Mouse (Mus musculus) lung, embryonic 15.5 days (tissue): ENCODE data around the gene Rufy1. TPM values are rescaled to one million over a fixed set of nuclear protein-coding genes. Genes with fewer than 3 reads are reported as not detected.
A peak's percentile ranks its signal among the peaks of the same experiment; 100 is the strongest.
"Not testable (repeated sequence)": the region's sequence is repeated elsewhere in the genome, so short reads cannot be mapped to it uniquely, and the experiment has no call there.

Experiments used
- ATAC-seq: fragments of 200-750 bp; cut with Nextera tagmentation; 2 replicates; pipeline ENCODE4 v1.8.0; 2017; ENCODE audit warnings: moderate number of reproducible peaks, borderline replicate concordance; ENCODE audit not compliant: low FRiP score, low TSS enrichment; ENCODE audit errors: extremely low read depth
- H3K27ac ChIP-seq: fragments of 300-500 bp; sonication (generic); 2 replicates; pipeline ENCODE4 v1.5.1; 2015; ENCODE audit warnings: moderate library complexity, mild to moderate bottlenecking, inconsistent platforms
- H3K27me3 ChIP-seq: fragments of 300-500 bp; sonication (generic); 2 replicates; pipeline ENCODE4 v1.6.1; 2015; ENCODE audit warnings: inconsistent platforms
- H3K36me3 ChIP-seq: fragments of 300-500 bp; sonication (generic); 2 replicates; pipeline ENCODE4 v1.6.1; 2015; ENCODE audit warnings: inconsistent platforms
- H3K4me1 ChIP-seq: fragments of 300-500 bp; sonication (generic); 2 replicates; pipeline ENCODE4 v1.6.1; 2015; ENCODE audit warnings: inconsistent platforms
- H3K4me2 ChIP-seq: fragments of 300-500 bp; sonication (generic); 2 replicates; pipeline ENCODE4 v1.6.1; 2015; ENCODE audit warnings: inconsistent platforms, mild to moderate bottlenecking, moderate library complexity
- H3K4me3 ChIP-seq: fragments of 300-500 bp; sonication (generic); 2 replicates; pipeline ENCODE4 v1.5.1; 2015; ENCODE audit warnings: mild to moderate bottlenecking, inconsistent platforms
- H3K9ac ChIP-seq: fragments of 300-500 bp; sonication (generic); 2 replicates; pipeline ENCODE4 v1.6.1; 2015; ENCODE audit warnings: inconsistent platforms
- H3K9me3 ChIP-seq: fragments of 300-500 bp; sonication (generic); 2 replicates; pipeline ENCODE4 v1.6.1; 2016; ENCODE audit warnings: inconsistent platforms
- WGBS: fragments of 180-500 bp; shearing (Covaris S2); methylation state at CpG from one replicate; pipeline ENCODE4 v1.1.7; 2015; 5-methylcytosine and 5-hydroxymethylcytosine counted together
- polyA plus RNA-seq: library from polyadenylated mRNA; unstranded; fragments of >200 nt; fragmentation: Nextera tagmentation; extraction: Ambion mirVana; gene quantifications from 2 replicates; pipeline ENCODE4 v1.2.1, GENCODE M21; 2015

Rufy1 gene
- polyA plus RNA-seq, 1 experiment from 2014 or later: 24.9 TPM

DNA sequence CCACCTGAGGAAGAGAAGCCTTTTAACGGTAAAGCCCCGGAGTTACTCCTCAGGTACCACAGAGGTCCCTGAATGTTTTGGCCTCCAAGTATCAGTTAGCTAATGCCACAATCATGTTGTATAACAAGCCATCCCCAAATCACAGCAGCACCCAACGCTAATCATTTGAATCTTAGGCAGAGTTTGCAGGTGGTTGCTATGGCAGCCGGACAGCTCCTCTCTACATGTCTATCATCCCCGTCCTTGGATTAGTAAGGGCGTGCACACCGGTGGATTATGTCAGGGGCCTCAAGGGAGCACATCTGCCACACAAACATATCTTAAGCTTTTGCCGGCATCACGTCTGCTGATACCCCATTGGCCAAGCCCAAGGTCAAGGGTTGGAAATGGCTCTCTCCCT is 19.3 kb upstream of the Rufy1 start:
- H3K27ac ChIP-seq: no peak overlapping the region
- ATAC-seq: no peak

DNA sequence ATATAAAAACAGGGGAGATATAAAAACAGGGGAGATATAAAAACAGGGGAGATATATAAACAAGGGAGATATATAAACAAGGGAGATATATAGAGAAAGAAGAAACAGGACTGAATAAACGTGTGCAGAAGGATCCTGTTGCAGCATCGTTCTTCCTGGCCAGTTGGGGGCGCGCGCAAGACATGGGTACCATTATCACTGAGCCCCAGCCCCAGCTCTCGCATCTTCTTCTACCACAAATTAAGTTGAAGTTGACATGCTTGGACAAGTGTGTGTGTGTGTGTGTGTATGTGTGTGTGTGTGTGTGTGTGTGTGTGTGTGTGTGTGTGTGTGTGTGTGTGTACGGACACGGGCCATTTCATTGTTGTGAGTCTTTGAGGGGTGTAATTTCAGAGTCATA is 17.2 kb upstream of the Rufy1 start:
- H3K36me3 ChIP-seq, H3K9me3 ChIP-seq, H3K27ac ChIP-seq, H3K27me3 ChIP-seq, H3K4me2 ChIP-seq, H3K4me1 ChIP-seq, H3K9ac ChIP-seq, H3K4me3 ChIP-seq, ATAC-seq: not testable (repeated sequence)
- WGBS: 40% methylated on average over 8 of the region's 8 CpGs

More for the DNA sequence above, 19.3 kb upstream of the Rufy1 start:
- 65% methylated on average over 9 of the region's 9 CpGs for WGBS
- H3K36me3 ChIP-seq: no peaks in the 10 kb centered on the region
- no peaks in the 10 kb centered on the region for H3K9me3 ChIP-seq
- no peak overlapping the region for H3K4me3 ChIP-seq
- H3K9ac ChIP-seq: no peak overlapping the region
- no peaks in the 10 kb centered on the region for H3K27me3 ChIP-seq
- H3K4me1 ChIP-seq: 0 out of 2 replicates have a peak, but pooled peaks cover 4% of the 10 kb centered on the region
- no peak overlapping the region for H3K4me2 ChIP-seq

DNA sequence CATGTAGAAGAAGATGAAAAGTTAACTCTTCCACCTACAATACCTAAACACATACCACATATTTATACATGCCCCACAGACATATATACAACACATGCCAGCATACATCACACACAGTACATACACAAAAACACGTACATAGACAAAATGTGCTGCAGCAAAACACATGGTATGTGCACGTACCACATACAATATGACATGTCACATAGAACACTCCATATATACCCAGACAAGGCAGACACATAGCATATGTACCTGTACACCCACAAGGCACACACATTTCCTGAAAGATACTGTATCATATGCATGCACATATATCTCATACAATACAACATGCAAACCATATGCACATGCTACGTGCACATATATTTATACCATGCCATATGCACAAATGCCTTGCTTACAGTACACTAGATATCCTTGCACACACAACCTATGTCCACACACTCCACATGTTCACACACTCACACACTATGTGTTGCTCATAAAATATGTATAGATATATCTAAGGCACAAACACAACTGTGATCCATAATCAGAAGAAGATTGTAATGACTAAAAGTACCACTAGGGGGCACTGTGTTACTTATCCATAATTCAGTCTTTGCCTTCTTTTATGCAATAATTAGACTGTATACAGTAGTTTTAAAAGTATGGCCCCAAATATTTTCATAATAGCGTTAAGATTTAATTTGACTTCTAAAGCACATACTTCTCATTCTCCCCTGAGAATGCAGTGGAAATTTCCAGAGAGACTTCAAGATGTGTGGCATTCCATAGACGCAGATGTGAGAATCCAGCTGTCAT is 12.5 kb upstream of the Rufy1 start:
- no peaks in the 10 kb centered on the region for H3K9me3 ChIP-seq

DNA sequence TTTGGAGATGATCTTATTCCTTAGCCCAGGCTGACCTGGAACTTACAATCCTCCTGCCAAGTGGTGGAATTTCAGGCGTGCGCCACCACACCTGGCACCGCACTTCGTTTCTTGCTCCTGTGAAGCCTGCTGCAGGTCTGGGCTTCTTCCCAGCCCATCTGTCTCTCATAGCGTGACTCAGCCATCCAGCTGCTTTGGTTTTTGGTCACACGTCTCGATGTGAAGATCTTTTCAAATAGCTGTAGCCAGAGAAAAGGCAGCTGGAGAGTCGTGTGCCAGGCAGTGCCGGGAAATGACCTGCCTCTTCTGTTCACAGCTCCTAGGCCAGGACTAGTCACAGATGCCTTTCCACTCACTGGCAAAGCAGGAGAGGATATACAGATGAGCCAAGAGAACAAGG is 10.7 kb upstream of the Rufy1 start:
- ATAC-seq: peak; percentile 55; the same call in 1 of the 2 replicates
- Histone ChIP-seq H3K27ac (no peak overlapping the region), H3K4me1 (peaks cover 15% of the 10 kb centered on the region), H3K9me3 (no peaks in the 10 kb centered on the region), H3K4me3 (no peak overlapping the region), H3K4me2 (no peak overlapping the region), H3K36me3 (no peaks in the 10 kb centered on the region), H3K27me3 (no peaks in the 10 kb centered on the region), H3K9ac (no peak overlapping the region)
- WGBS: 34% methylated on average over 9 of the region's 9 CpGs

More for the DNA sequence above, 12.5 kb upstream of the Rufy1 start:
- 67% methylated on average over 5 of the region's 5 CpGs for WGBS
- H3K36me3 ChIP-seq: no peaks in the 10 kb centered on the region
- H3K4me2 ChIP-seq: no peak overlapping the region
- peaks cover 15% of the 10 kb centered on the region for H3K4me1 ChIP-seq
- H3K27me3 ChIP-seq: no peaks in the 10 kb centered on the region
- H3K4me3 ChIP-seq: no peak overlapping the region
- no peak for ATAC-seq
- H3K27ac ChIP-seq: no peak overlapping the region
- no peak overlapping the region for H3K9ac ChIP-seq

DNA sequence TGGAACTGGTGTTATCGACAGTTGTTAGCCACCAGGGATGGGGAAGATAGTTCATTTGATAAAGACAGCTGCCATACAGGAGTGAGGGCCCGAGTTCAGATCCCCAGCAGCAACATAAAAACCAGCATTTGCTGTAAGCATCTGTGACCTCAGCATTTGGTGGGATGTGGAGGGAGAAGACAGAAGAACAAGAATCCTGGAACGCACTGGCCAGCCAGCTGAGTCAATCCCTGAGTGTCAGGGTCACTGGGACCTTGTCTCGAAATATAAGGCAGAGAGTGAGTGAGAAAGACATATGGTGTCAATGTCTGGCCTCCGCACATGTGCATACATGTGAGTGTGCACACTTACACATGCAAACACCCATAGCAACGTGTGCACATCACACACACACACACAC is 9.8 kb upstream of the Rufy1 start:
- Histone ChIP-seq H3K9ac (no peak overlapping the region), H3K4me3 (no peak overlapping the region), H3K36me3 (no peaks in the 10 kb centered on the region), H3K4me2 (no peak overlapping the region), H3K4me1 (peaks cover 15% of the 10 kb centered on the region), H3K27ac (no peak overlapping the region), H3K27me3 (no peaks in the 10 kb centered on the region), H3K9me3 (no peaks in the 10 kb centered on the region)
- 72% methylated on average over 6 of the region's 6 CpGs for WGBS
- ATAC-seq: no peak

DNA sequence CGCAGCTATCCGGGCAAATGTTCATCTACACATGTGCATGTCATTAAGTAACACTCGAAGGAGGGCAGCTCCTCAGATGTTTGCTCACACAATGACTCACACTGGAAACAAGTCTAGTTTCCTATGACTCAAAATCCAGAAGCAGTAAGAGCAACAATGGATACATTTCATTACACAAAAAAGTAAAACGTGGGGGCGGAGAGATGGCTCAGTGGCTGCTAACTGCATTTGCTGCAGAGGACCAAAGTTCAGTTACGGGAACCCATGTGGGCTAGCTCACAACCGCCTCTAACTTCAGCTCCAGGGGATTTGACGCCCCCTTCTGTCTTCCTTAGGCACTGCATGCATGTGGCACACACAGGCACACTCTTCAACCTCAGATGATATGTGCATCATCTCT is 8.9 kb upstream of the Rufy1 start:
- peaks cover 15% of the 10 kb centered on the region for H3K4me1 ChIP-seq

DNA sequence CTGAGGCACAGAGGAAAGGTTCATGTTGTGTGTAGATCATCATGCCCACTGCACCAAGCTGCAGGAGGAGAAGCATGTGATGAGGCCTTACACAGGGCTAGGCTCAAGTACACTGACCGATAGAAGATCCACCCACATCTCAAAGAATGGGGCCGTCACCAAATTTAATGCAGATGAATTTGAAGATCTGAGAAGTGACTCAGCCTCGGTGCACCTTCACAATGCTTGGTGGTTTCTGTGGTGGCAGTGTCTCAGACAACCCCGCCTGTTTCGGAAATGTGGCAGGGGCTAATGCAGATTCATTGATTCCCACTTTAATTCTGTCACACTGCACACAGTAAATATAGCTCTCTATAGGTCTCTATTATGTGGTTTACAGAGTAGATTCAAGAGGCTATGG is 2.0 kb upstream of the Rufy1 start:
- H3K27ac ChIP-seq: no peak overlapping the region
- no peak overlapping the region for H3K9ac ChIP-seq
- H3K4me2 ChIP-seq: no peak overlapping the region
- no peak overlapping the region for H3K4me3 ChIP-seq
- peaks cover 10% of the 10 kb centered on the region for H3K4me1 ChIP-seq
- H3K36me3 ChIP-seq: no peaks in the 10 kb centered on the region
- ATAC-seq: no peak
- no peaks in the 10 kb centered on the region for H3K27me3 ChIP-seq
- no peaks in the 10 kb centered on the region for H3K9me3 ChIP-seq
- WGBS: 83% methylated on average over 5 of the region's 5 CpGs

More for the DNA sequence above, 8.9 kb upstream of the Rufy1 start:
- Histone ChIP-seq H3K4me3 (no peak overlapping the region), H3K36me3 (no peaks in the 10 kb centered on the region), H3K4me2 (no peak overlapping the region), H3K27ac (no peak overlapping the region), H3K9ac (no peak overlapping the region), H3K27me3 (no peaks in the 10 kb centered on the region), H3K9me3 (no peaks in the 10 kb centered on the region)
- no peak for ATAC-seq
- WGBS: 52% methylated on average over 8 of the region's 8 CpGs

DNA sequence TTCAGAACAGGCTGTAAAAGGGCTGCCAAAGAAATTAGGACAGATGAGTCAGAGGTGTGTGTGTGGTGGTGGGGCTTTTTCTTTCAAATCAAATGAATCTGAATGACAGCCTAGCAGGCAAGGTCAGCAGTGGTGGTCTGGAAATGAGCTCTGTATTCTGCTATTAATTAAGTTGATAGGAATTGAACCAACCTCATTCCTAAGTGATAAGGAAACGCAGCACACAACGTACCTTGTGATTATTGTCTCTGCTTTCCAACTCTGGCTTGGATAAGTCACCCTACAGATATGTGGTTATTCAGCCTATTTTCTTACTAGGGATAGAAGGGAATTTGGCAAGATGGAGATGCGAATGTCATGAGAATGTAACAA is 1.1 kb upstream of the Rufy1 start:
- Histone ChIP-seq H3K9ac (no peak overlapping the region), H3K27me3 (no peaks in the 10 kb centered on the region), H3K9me3 (no peaks in the 10 kb centered on the region), H3K4me1 (peaks cover 10% of the 10 kb centered on the region), H3K36me3 (no peaks in the 10 kb centered on the region), H3K4me3 (no peak overlapping the region), H3K27ac (no peak overlapping the region), H3K4me2 (no peak overlapping the region)
- WGBS: 84% methylated on average over 3 of the region's 3 CpGs
- no peak for ATAC-seq

DNA sequence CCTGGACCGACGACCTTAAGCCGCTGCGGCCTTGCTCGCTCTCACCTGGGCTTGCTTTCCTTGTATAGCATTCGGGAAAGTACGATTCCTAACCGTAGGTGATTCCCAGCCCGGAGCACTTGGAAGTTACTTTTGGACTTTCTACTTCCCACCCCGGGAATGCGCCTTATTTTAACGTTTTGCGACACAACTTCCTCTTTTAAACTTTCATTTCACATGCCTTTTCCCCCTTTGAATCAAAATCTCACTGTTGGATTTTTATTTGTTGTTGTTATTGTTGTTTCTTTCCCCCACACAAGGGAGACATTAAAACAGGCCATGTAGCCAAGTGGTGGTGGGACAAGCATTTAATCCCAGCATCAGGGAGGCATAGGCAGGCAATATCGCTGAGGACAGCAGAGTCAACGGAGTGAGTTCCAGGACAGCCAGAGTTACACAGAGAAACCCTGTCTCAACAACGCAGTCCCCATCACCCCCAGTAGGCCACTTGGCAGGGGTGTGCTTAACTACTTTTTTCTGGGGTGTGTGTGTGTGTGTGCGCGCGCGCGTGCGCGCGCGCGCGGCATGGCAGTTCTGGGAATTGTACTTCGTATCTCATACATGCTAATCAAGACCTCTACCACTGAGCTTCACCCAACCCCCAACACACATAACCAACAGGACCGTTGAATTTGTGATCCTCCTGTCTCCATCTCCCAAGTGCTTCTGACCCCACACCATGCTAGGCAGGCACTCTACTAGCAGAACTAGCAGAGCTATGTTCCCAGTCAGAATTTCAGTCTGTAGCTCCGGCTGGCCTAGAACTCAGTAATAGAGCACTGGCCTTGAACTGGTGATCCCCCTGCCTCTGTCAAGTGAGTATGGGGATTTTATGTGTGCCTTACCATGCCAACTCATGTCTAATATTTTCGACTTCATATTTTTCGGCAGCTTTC is 476 bp upstream of the Rufy1 start:
- Histone ChIP-seq H3K9ac (peak overlapping the region; percentile 78), H3K4me2 (peak overlapping the region; percentile 65), H3K4me3 (peak overlapping the region; percentile 84), H3K27ac (peak overlapping the region; percentile 92), H3K9me3 (no peaks in the 10 kb centered on the region), H3K4me1 (peaks cover 10% of the 10 kb centered on the region), H3K27me3 (no peaks in the 10 kb centered on the region), H3K36me3 (no peaks in the 10 kb centered on the region)
- WGBS: 28% methylated on average over 32 of the region's 32 CpGs
- no peak for ATAC-seq

DNA sequence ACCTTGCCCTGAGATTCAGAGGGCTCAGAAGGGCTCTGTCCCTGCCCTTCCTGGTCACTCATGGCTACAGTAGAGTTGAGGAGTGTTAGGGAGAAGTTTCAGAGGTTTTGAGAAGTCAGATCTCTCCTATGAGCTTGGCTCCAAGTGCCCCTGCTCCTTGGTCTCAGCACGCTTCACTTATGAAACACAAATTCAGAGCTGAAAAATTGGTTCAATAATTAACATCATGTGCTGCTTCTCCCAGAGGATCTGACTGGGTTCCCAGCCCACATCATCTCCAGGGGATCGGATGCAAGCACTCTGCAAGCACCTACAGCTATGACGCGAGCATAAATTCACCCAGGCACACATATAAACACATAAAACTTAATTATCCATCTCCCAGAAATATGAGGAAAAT is 4.9 kb downstream of the Rufy1 start:
- Histone ChIP-seq H3K9ac (no peak overlapping the region), H3K36me3 (no peaks in the 10 kb centered on the region), H3K27ac (no peak overlapping the region), H3K4me2 (no peak overlapping the region), H3K4me1 (peaks cover 14% of the 10 kb centered on the region), H3K27me3 (no peaks in the 10 kb centered on the region), H3K9me3 (no peaks in the 10 kb centered on the region), H3K4me3 (no peak overlapping the region)
- no peak for ATAC-seq
- WGBS: 75% methylated on average over 4 of the region's 4 CpGs

DNA sequence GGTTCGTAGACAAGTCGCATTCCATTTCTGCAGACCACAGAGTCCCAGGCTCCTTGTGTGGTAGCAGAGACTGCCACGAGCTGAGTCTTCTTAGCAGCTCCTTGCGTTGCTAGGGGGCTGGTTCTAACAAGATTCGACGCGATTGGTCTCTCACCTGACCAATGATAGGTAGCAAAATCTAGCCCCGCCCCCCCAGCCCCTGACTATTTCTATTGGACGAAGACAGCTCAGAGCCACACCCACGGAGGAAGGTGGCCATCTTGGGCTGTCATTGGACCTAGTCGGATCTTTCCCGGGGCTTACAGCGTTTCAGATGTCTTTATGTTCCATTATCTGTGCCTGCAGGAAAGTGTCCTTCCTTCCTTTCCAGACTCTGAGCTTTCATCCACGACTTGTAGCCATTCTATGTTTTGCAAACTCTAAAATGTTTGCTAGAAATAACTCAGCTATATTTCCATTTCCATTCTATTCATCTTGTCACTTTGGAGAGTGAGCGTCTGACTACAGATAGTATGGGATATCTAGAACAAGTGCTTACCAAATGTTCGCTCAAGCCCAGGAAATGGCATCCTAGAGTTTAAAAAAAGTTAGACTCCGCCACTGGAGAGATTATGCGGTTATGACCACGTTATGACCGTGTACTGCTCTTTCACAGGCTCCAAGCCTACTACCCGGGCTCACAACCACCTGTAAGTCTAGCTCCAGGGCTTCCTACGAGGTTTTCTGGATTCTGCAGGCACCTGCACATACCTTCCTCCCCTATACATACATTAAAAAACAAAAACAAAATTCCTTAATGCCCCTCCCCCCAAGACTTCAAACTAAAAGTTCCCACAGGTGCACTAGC is 8.8 kb downstream of the Rufy1 start:
- Histone ChIP-seq H3K9me3 (no peaks in the 10 kb centered on the region), H3K4me2 (peak overlapping the region; percentile 72), H3K4me1 (peaks cover 9% of the 10 kb centered on the region; the same call in 1 of the 2 replicates), H3K36me3 (peaks cover 5% of the 10 kb centered on the region; the same call in 1 of the 2 replicates), H3K9ac (peak overlapping the region; percentile 25; the same call in 1 of the 2 replicates), H3K27ac (peak overlapping the region; percentile 32; the same call in 1 of the 2 replicates), H3K4me3 (peak overlapping the region; percentile 39), H3K27me3 (no peaks in the 10 kb centered on the region)
- peak; percentile 93 for ATAC-seq
- WGBS: 22% methylated on average over 22 of the region's 22 CpGs
